Mouse (Mus musculus) embryonic facial prominence, embryonic 15.5 days (tissue): ENCODE results near the gene Ccrl2. TPM values are rescaled to one million over a fixed set of nuclear protein-coding genes. Genes with fewer than 3 reads are reported as not detected.

ENCODE experiments used
- ATAC-seq: fragments of 200-750 bp; cut with Nextera tagmentation; 2 replicates; pipeline ENCODE4 v1.8.0; 2017; ENCODE audit warnings: low read depth, moderate TSS enrichment; ENCODE audit not compliant: insufficient number of reproducible peaks, low FRiP score, low TSS enrichment
- H3K27ac ChIP-seq: fragments of 300-500 bp; sonication (generic); replicated peaks from 2 replicates; pipeline ENCODE4 v1.5.1; 2015; ENCODE audit warnings: mild to moderate bottlenecking, inconsistent platforms
- H3K27me3 ChIP-seq: fragments of 300-500 bp; sonication (generic); 2 replicates; pipeline ENCODE4 v1.6.1; 2015; ENCODE audit warnings: inconsistent platforms
- H3K36me3 ChIP-seq: fragments of 300-500 bp; sonication (generic); 2 replicates; pipeline ENCODE4 v1.6.1; 2015; ENCODE audit warnings: mild to moderate bottlenecking, inconsistent platforms
- H3K4me1 ChIP-seq: fragments of 300-500 bp; sonication (generic); 2 replicates; pipeline ENCODE4 v1.6.1; 2015; ENCODE audit warnings: inconsistent platforms
- H3K4me2 ChIP-seq: fragments of 300-500 bp; sonication (generic); replicated peaks from 2 replicates; pipeline ENCODE4 v1.6.1; 2015; ENCODE audit warnings: mild to moderate bottlenecking, inconsistent platforms
- H3K4me3 ChIP-seq: fragments of 300-500 bp; sonication (generic); replicated peaks from 2 replicates; pipeline ENCODE4 v1.5.1; 2015; ENCODE audit warnings: mild to moderate bottlenecking, inconsistent platforms
- H3K9ac ChIP-seq: fragments of 300-500 bp; sonication (generic); 2 replicates; pipeline ENCODE4 v1.6.1; 2015; ENCODE audit warnings: inconsistent platforms
- H3K9me3 ChIP-seq: fragments of 300-500 bp; sonication (generic); replicated peaks from 2 replicates; pipeline ENCODE4 v1.6.1; 2016; ENCODE audit warnings: inconsistent platforms
- WGBS: fragments of 180-500 bp; shearing (Covaris S2); methylation state at CpG from one replicate; pipeline ENCODE4 v1.1.7; 2015; 5-methylcytosine and 5-hydroxymethylcytosine counted together
- polyA plus RNA-seq: library from polyadenylated mRNA; unstranded; fragments of >200 nt; fragmentation: Nextera tagmentation; extraction: Ambion mirVana; gene quantifications from 2 replicates; pipeline ENCODE4 v1.2.1, GENCODE M21; 2015

Gene Ccrl2
- polyA plus RNA-seq, 1 experiment from 2014 or later: 0.27 TPM

DNA sequence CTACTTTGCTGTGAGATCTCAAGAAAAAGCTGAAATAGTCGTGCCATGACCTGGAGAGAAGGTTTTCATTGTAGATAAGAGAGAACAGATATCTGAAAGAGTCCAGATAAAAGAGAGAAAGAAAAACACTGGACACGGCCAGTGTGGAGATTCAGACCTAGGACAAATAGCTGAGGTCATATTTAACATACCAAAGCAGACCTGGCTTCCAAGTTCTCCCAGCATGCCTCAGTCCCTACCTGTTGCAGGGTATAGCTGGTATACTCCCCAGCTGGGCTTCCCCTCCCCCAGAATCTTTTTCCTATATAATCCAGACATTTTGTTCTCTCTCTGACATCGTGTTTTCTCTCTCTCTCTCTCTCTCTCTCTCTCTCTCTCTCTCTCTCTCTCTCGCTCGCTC lies 30.6 kb upstream of the Ccrl2 start:
- WGBS: 18% methylated on average over 3 of the region's 5 CpGs
- Histone ChIP-seq H3K4me3 (no peak overlapping the region), H3K4me2 (no peak overlapping the region), H3K36me3 (no peaks in the 10 kb centered on the region), H3K4me1 (peaks cover 8% of the 10 kb centered on the region), H3K27me3 (no peaks in the 10 kb centered on the region), H3K27ac (no peak overlapping the region), H3K9ac (no peak overlapping the region), H3K9me3 (no peaks in the 10 kb centered on the region)
- no peak for ATAC-seq

GRCm38 (mm10) chr9:111086995-111087606 lies 29.8 kb upstream of the Ccrl2 start:
- peaks cover 8% of the 10 kb centered on the region for H3K4me1 ChIP-seq
- 33% methylated on average over 3 of the region's 3 CpGs for WGBS
- no peak for ATAC-seq

GRCm38 (mm10) chr9:111086137-111086536 lies 28.8 kb upstream of the Ccrl2 start:
- Histone ChIP-seq H3K27ac (no peak overlapping the region), H3K9me3 (no peaks in the 10 kb centered on the region), H3K4me2 (no peak overlapping the region), H3K4me1 (peaks cover 8% of the 10 kb centered on the region), H3K36me3 (no peaks in the 10 kb centered on the region), H3K4me3 (no peak overlapping the region), H3K27me3 (no peaks in the 10 kb centered on the region), H3K9ac (no peak overlapping the region)
- 51% methylated on average over 6 of the region's 6 CpGs for WGBS
- ATAC-seq: no peak

More at GRCm38 (mm10) chr9:111086995-111087606, 29.8 kb upstream of the Ccrl2 start:
- H3K27me3 ChIP-seq: no peaks in the 10 kb centered on the region
- H3K36me3 ChIP-seq: no peaks in the 10 kb centered on the region
- no peak overlapping the region for H3K4me2 ChIP-seq
- H3K9me3 ChIP-seq: no peaks in the 10 kb centered on the region
- H3K9ac ChIP-seq: no peak overlapping the region
- H3K27ac ChIP-seq: no peak overlapping the region
- no peak overlapping the region for H3K4me3 ChIP-seq

- Histone ChIP-seq H3K27ac (no peak overlapping the region), H3K4me3 (no peak overlapping the region), H3K4me1 (peaks cover 8% of the 10 kb centered on the region), H3K36me3 (no peaks in the 10 kb centered on the region), H3K4me2 (no peak overlapping the region), H3K9me3 (no peaks in the 10 kb centered on the region), H3K9ac (no peak overlapping the region), H3K27me3 (no peaks in the 10 kb centered on the region)
- WGBS: 48% methylated on average over 4 of the region's 4 CpGs
- ATAC-seq: no peak
These were observed 28.0 kb upstream of the Ccrl2 start for GRCm38 (mm10) chr9:111085329-111085728.

DNA sequence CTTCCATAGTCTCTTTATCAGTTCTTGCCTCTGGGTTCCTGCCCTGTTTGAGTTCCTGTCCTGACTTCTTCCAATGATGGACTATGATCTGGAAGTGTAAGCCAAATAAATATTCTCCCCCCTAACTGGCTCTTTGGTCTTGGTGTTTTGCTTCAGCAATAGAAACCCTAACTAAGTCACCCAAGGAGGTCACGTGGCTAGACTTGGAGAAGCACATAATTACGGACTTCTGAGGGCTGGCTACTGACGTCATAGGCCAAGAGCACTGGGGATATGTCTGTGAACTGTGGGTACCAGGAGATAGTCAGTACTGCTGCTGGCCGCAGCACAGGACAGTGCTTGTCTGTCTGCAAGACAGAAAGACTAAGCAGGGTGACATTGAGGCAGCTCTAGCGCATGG lies 24.4 kb upstream of the Ccrl2 start:
- Histone ChIP-seq H3K4me3 (no peak overlapping the region), H3K27me3 (no peaks in the 10 kb centered on the region), H3K27ac (no peak overlapping the region), H3K36me3 (no peaks in the 10 kb centered on the region), H3K9me3 (no peaks in the 10 kb centered on the region), H3K9ac (no peak overlapping the region), H3K4me2 (no peak overlapping the region), H3K4me1 (no peaks in the 10 kb centered on the region)
- WGBS: 79% methylated on average over 5 of the region's 5 CpGs
- no peak for ATAC-seq

- no peak overlapping the region for H3K4me2 ChIP-seq
- WGBS: 92% methylated on average over 8 of the region's 8 CpGs
- no peaks in the 10 kb centered on the region for H3K9me3 ChIP-seq
- H3K36me3 ChIP-seq: no peaks in the 10 kb centered on the region
- no peak overlapping the region for H3K27ac ChIP-seq
- no peaks in the 10 kb centered on the region for H3K4me1 ChIP-seq
- ATAC-seq: no peak
- no peaks in the 10 kb centered on the region for H3K27me3 ChIP-seq
- H3K4me3 ChIP-seq: no peak overlapping the region
- no peak overlapping the region for H3K9ac ChIP-seq
These were observed 23.5 kb upstream of the Ccrl2 start for GRCm38 (mm10) chr9:111080801-111081200.

GRCm38 (mm10) chr9:111077745-111078144 lies 20.4 kb upstream of the Ccrl2 start:
- Histone ChIP-seq H3K36me3 (no peaks in the 10 kb centered on the region), H3K4me3 (no peak overlapping the region), H3K4me1 (no peaks in the 10 kb centered on the region), H3K4me2 (no peak overlapping the region), H3K27me3 (no peaks in the 10 kb centered on the region), H3K9ac (no peak overlapping the region), H3K27ac (no peak overlapping the region), H3K9me3 (peaks cover 8% of the 10 kb centered on the region; the same call in 1 of the 2 replicates)
- ATAC-seq: no peak
- WGBS: 58% methylated on average over 5 of the region's 5 CpGs

DNA sequence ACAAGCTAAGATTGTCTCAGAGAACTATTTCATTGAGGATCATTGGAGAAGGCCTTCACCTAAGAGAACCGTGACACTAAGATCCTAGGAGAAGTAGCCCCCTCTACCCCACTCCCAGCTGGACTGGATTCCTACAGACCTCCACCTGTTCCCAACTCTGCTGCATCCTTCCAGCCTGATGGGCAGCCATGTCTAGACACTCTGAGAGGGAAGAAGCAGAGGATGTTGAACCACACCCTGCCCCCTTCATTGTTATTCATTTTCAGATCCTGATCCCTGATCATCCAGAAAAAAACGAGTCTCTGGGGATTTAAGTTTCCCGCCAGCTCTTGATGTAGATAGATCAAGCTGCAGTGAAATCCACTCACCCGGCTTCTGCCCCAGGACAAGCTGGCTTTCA lies 15.7 kb upstream of the Ccrl2 start:
- Histone ChIP-seq H3K27me3 (no peaks in the 10 kb centered on the region; the same call in 1 of the 2 replicates), H3K36me3 (no peaks in the 10 kb centered on the region), H3K9ac (no peak overlapping the region), H3K27ac (no peak overlapping the region), H3K4me2 (no peak overlapping the region), H3K4me3 (no peak overlapping the region), H3K9me3 (peaks cover 8% of the 10 kb centered on the region; the same call in 1 of the 2 replicates), H3K4me1 (no peaks in the 10 kb centered on the region)
- ATAC-seq: no peak
- WGBS: 70% methylated on average over 4 of the region's 4 CpGs

DNA sequence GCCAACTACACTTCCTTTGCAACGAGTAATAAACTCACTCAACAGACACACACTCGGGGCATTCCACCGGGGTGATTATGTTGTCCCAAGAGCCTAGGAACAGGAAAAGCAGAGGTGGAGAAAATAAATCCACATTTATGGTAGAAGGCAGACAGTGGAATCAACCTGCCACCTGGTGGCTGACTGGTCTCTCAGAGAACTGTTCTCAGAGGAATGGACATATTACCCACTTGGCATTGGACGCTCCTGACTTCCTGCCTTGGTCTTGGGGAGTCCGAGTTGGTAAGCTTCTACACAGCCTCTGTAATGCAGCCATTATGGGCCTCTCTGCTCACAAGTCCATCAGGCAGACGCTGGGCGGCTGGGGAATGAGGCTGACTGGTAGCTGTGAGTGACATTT lies 14.9 kb upstream of the Ccrl2 start:
- no peak for ATAC-seq
- Histone ChIP-seq H3K27ac (no peak overlapping the region), H3K27me3 (no peaks in the 10 kb centered on the region; the same call in 1 of the 2 replicates), H3K4me2 (no peak overlapping the region), H3K36me3 (no peaks in the 10 kb centered on the region), H3K4me3 (no peak overlapping the region), H3K9me3 (peaks cover 8% of the 10 kb centered on the region; the same call in 1 of the 2 replicates), H3K4me1 (no peaks in the 10 kb centered on the region), H3K9ac (no peak overlapping the region)
- WGBS: 40% methylated on average over 7 of the region's 7 CpGs

GRCm38 (mm10) chr9:111070546-111070961 lies 13.2 kb upstream of the Ccrl2 start:
- 13% methylated on average over 4 of the region's 4 CpGs for WGBS
- Histone ChIP-seq H3K4me2 (no peak overlapping the region), H3K27ac (no peak overlapping the region), H3K4me3 (no peak overlapping the region), H3K9me3 (peaks cover 8% of the 10 kb centered on the region; the same call in 1 of the 2 replicates), H3K27me3 (no peaks in the 10 kb centered on the region; the same call in 1 of the 2 replicates), H3K36me3 (no peaks in the 10 kb centered on the region), H3K9ac (no peak overlapping the region), H3K4me1 (no peaks in the 10 kb centered on the region)
- no peak for ATAC-seq

- H3K36me3 ChIP-seq: no peaks in the 10 kb centered on the region
- WGBS: 85% methylated on average over 4 of the region's 4 CpGs
- no peaks in the 10 kb centered on the region for H3K9me3 ChIP-seq
- no peak overlapping the region for H3K27ac ChIP-seq
- no peak overlapping the region for H3K4me2 ChIP-seq
- no peak for ATAC-seq
- H3K4me1 ChIP-seq: no peaks in the 10 kb centered on the region
- no peak overlapping the region for H3K9ac ChIP-seq
- no peaks in the 10 kb centered on the region; the same call in 1 of the 2 replicates for H3K27me3 ChIP-seq
- H3K4me3 ChIP-seq: no peak overlapping the region
These were observed 9.7 kb upstream of the Ccrl2 start for GRCm38 (mm10) chr9:111067052-111067451.

DNA sequence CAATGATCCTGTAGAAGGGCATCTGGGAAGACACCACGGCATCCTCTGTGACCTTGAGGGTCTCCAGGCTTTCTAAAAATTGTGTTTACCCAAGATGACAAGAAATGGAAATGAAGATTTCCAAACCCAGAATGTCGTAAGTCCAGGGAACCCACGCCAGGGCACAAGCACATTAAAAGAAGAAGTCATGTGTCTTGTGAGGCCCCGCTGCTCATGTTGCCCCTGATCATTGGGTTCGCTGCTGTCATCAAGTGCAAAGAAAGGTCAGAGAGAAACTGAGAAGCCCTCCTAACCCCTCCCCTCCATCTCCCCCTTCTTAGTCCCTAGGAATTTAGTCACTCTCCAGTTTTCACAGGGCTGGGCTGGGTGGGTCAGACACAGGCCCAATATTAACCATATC lies 5.5 kb upstream of the Ccrl2 start:
- H3K9me3 ChIP-seq: no peaks in the 10 kb centered on the region
- WGBS: 62% methylated on average over 5 of the region's 5 CpGs
- H3K36me3 ChIP-seq: no peaks in the 10 kb centered on the region
- no peak overlapping the region for H3K9ac ChIP-seq
- H3K27me3 ChIP-seq: peaks cover 2% of the 10 kb centered on the region; the same call in 1 of the 2 replicates
- no peaks in the 10 kb centered on the region for H3K4me1 ChIP-seq
- ATAC-seq: no peak
- no peak overlapping the region for H3K4me2 ChIP-seq
- no peak overlapping the region for H3K4me3 ChIP-seq
- H3K27ac ChIP-seq: no peak overlapping the region
